Mouse (Mus musculus) C2C12 (cell line): Measurements from ENCODE around the gene Yif1b. TPM values are rescaled to one million over a fixed set of nuclear protein-coding genes. Genes with fewer than 3 reads are reported as not detected.

Source experiments
- H3K27me3 ChIP-seq: one replicate; pipeline ENCODE4 v1.6.1; 2011; ENCODE audit not compliant: control insufficient read depth, insufficient read depth, insufficient read length
- H3K36me3 ChIP-seq: one replicate; pipeline ENCODE4 v1.6.1; 2011; ENCODE audit not compliant: control insufficient read depth, insufficient read depth
- H3K4me3 ChIP-seq: one replicate; pipeline ENCODE4 v1.5.1; 2011; ENCODE audit warnings: mild to moderate bottlenecking, control low read depth; ENCODE audit not compliant: poor library complexity, insufficient read depth, severe bottlenecking
- H3K79me2 ChIP-seq: one replicate; pipeline ENCODE4 v1.6.1; 2011; ENCODE audit not compliant: control insufficient read depth, insufficient read depth
- H3K79me3 ChIP-seq: one replicate; pipeline ENCODE4 v1.6.1; 2011; ENCODE audit warnings: low read depth, control low read depth
- H3ac ChIP-seq: one replicate; pipeline ENCODE3; 2011; ENCODE audit warnings: low read depth; ENCODE audit not compliant: control insufficient read depth, insufficient read length
- CEBPB ChIP-seq: IDR thresholded peaks from one replicate; pipeline ENCODE4 v1.6.1; 2011; ENCODE audit warnings: low read depth, mild to moderate bottlenecking, control low read depth, moderate library complexity
- CTCF ChIP-seq: IDR thresholded peaks from one replicate; pipeline ENCODE4 v1.5.1; 2011; ENCODE audit not compliant: control insufficient read depth, insufficient read depth, insufficient read length
- FOSL1 ChIP-seq: IDR thresholded peaks from one replicate; pipeline ENCODE4 v1.8.0; 2011; ENCODE audit warnings: mild to moderate bottlenecking, low read length; ENCODE audit not compliant: poor library complexity, insufficient read depth, severe bottlenecking
- MAX ChIP-seq: IDR thresholded peaks from one replicate; pipeline ENCODE4 v1.6.1; 2011; ENCODE audit warnings: mild to moderate bottlenecking, control low read depth
- MYOD1 ChIP-seq: IDR thresholded peaks from one replicate; pipeline ENCODE4 v1.6.1; 2011; ENCODE audit warnings: low read depth; ENCODE audit not compliant: control insufficient read depth, insufficient read length
- MYOG ChIP-seq: IDR thresholded peaks from one replicate; pipeline ENCODE4 v1.6.1; 2011; ENCODE audit not compliant: control insufficient read depth, insufficient read length; ENCODE audit errors: extremely low read depth
- USF1 ChIP-seq: IDR thresholded peaks from one replicate; pipeline ENCODE4 v1.6.1; 2011; ENCODE audit warnings: low read depth, mild to moderate bottlenecking, control low read depth, moderate library complexity
- polyA plus RNA-seq: library from polyadenylated mRNA; unstranded; fragments of >200 nt; fragmentation: generic; extraction: Trizol; gene quantifications from one replicate; pipeline ENCODE4 v1.2.1, GENCODE M21; 2012; ENCODE audit warnings: missing spikeins

Gene Yif1b
- polyA plus RNA-seq, 1 experiment: 140 TPM

GRCm38 (mm10) chr7:29247706-29248105 is 9.6 kb downstream of the Yif1b start:
- TF ChIP-seq USF1: no peak
- TF ChIP-seq MAX: no peak
- TF ChIP-seq MYOG: no peak
- TF ChIP-seq CTCF: no peak
- no peak for TF ChIP-seq CEBPB
- TF ChIP-seq MYOD1: no peak
- no peak for TF ChIP-seq FOSL1
- H3K79me3 ChIP-seq: no peaks in the 10 kb centered on the region
- no peaks in the 10 kb centered on the region for H3K27me3 ChIP-seq
- H3K36me3 ChIP-seq: peaks cover 6% of the 10 kb centered on the region
- H3ac ChIP-seq: peak overlapping the region; percentile 34
- H3K4me3 ChIP-seq: peak overlapping the region; percentile 33
- peaks cover 12% of the 10 kb centered on the region for H3K79me2 ChIP-seq

GRCm38 (mm10) chr7:29248261-29248841 is 10.2 kb downstream of the Yif1b start, which contains the start of gene 2200002D01Rik:
2200002D01Rik (minus strand) TSS chr7:29248466.
- no peaks in the 10 kb centered on the region for H3K79me3 ChIP-seq
- H3ac ChIP-seq: peak within 1 kb of the TSS; percentile 34
- peaks cover 6% of the 10 kb centered on the region for H3K36me3 ChIP-seq
- H3K27me3 ChIP-seq: no peaks in the 10 kb centered on the region
- peak within 1 kb of the TSS; percentile 33 for H3K4me3 ChIP-seq
- H3K79me2 ChIP-seq: peaks cover 12% of the 10 kb centered on the region
- TF ChIP-seq MAX (no peak), MYOG (no peak), FOSL1 (no peak), CTCF (no peak)

- TF ChIP-seq CTCF: no peak
- no peak for TF ChIP-seq FOSL1
- no peak for TF ChIP-seq MAX
- no peak for TF ChIP-seq USF1
- no peak for TF ChIP-seq MYOD1
- TF ChIP-seq CEBPB: no peak
- no peak for TF ChIP-seq MYOG
- no peaks in the 10 kb centered on the region for H3K79me3 ChIP-seq
- no peak overlapping the region for H3K4me3 ChIP-seq
- H3K79me2 ChIP-seq: peaks cover 12% of the 10 kb centered on the region
- peaks cover 6% of the 10 kb centered on the region for H3K36me3 ChIP-seq
- no peak overlapping the region for H3ac ChIP-seq
- H3K27me3 ChIP-seq: no peaks in the 10 kb centered on the region
Observed at GRCm38 (mm10) chr7:29251166-29251565, 13.0 kb downstream of the Yif1b start.

GRCm38 (mm10) chr7:29253842-29254241 is 15.7 kb downstream of the Yif1b start:
- H3ac ChIP-seq: no peak overlapping the region
- no peaks in the 10 kb centered on the region for H3K36me3 ChIP-seq
- no peak overlapping the region for H3K4me3 ChIP-seq
- TF ChIP-seq CTCF: no peak
- no peak for TF ChIP-seq MYOG
- TF ChIP-seq CEBPB: no peak
- TF ChIP-seq MAX: no peak
- TF ChIP-seq MYOD1: no peak
- TF ChIP-seq USF1: no peak
- no peak for TF ChIP-seq FOSL1
- H3K79me2 ChIP-seq: no peaks in the 10 kb centered on the region
- H3K79me3 ChIP-seq: no peaks in the 10 kb centered on the region
- no peaks in the 10 kb centered on the region for H3K27me3 ChIP-seq

- no peaks in the 10 kb centered on the region for H3K79me3 ChIP-seq
- H3ac ChIP-seq: no peak overlapping the region
- no peaks in the 10 kb centered on the region for H3K79me2 ChIP-seq
- H3K36me3 ChIP-seq: no peaks in the 10 kb centered on the region
- H3K27me3 ChIP-seq: peaks cover 5% of the 10 kb centered on the region
- no peak overlapping the region for H3K4me3 ChIP-seq
- TF ChIP-seq MYOD1 (no peak), USF1 (no peak), CTCF (no peak), CEBPB (no peak), MYOG (no peak), FOSL1 (no peak), MAX (no peak)
Observed at GRCm38 (mm10) chr7:29255875-29256274, 17.7 kb downstream of the Yif1b start.

- Histone ChIP-seq H3K79me3 (no peaks in the 10 kb centered on the region), H3K36me3 (no peaks in the 10 kb centered on the region), H3ac (no peak overlapping the region), H3K79me2 (no peaks in the 10 kb centered on the region), H3K4me3 (no peak overlapping the region), H3K27me3 (peaks cover 8% of the 10 kb centered on the region)
- TF ChIP-seq FOSL1: no peak
- TF ChIP-seq MYOD1: no peak
- TF ChIP-seq USF1: no peak
- TF ChIP-seq CEBPB: no peak
- TF ChIP-seq MYOG: no peak
Observed at GRCm38 (mm10) chr7:29257368-29257767, 19.2 kb downstream of the Yif1b start.
